Mouse (Mus musculus) kidney, embryonic 14.5 days (tissue): ENCODE measurements around the gene Fen1. TPM values are rescaled to one million over a fixed set of nuclear protein-coding genes. Genes with fewer than 3 reads are reported as not detected.

Experiments
- ATAC-seq: fragments of 200-750 bp; cut with Nextera tagmentation; 2 replicates; pipeline ENCODE4 v1.8.0; 2017; ENCODE audit warnings: moderate number of reproducible peaks, mild to moderate bottlenecking, moderate TSS enrichment, moderate library complexity; ENCODE audit not compliant: low FRiP score, low TSS enrichment
- H3K27ac ChIP-seq: fragments of 300-500 bp; sonication (generic); 2 replicates; pipeline ENCODE4 v1.5.1; 2014; ENCODE audit warnings: low read depth, mild to moderate bottlenecking, low read length, moderate library complexity, mixed read lengths
- H3K27me3 ChIP-seq: fragments of 300-500 bp; sonication (generic); 2 replicates; pipeline ENCODE4 v1.6.1; 2014; ENCODE audit warnings: mild to moderate bottlenecking, low read length; ENCODE audit not compliant: control insufficient read depth, insufficient read depth
- H3K36me3 ChIP-seq: fragments of 300-500 bp; sonication (generic); 2 replicates; pipeline ENCODE4 v1.6.1; 2014; ENCODE audit warnings: low read length, mixed read lengths; ENCODE audit not compliant: control insufficient read depth, insufficient read depth
- H3K4me1 ChIP-seq: fragments of 300-500 bp; sonication (generic); 2 replicates; pipeline ENCODE4 v1.6.1; 2014; ENCODE audit warnings: low read length, mixed read lengths; ENCODE audit not compliant: control insufficient read depth, insufficient read depth
- H3K4me2 ChIP-seq: fragments of 300-500 bp; sonication (generic); replicated peaks from 2 replicates; pipeline ENCODE4 v1.6.1; 2014; ENCODE audit warnings: low read depth, mild to moderate bottlenecking, low read length
- H3K4me3 ChIP-seq: fragments of 300-500 bp; sonication (generic); 2 replicates; pipeline ENCODE4 v1.5.1; 2014; ENCODE audit warnings: mild to moderate bottlenecking, low read length
- H3K9ac ChIP-seq: fragments of 300-500 bp; sonication (generic); 2 replicates; pipeline ENCODE4 v1.6.1; 2014; ENCODE audit warnings: low read depth, mild to moderate bottlenecking, low read length, moderate library complexity
- H3K9me3 ChIP-seq: fragments of 300-500 bp; sonication (generic); 2 replicates; pipeline ENCODE4 v1.6.1; 2016; ENCODE audit warnings: low read length; ENCODE audit not compliant: control insufficient read depth
- WGBS: fragments of 180-500 bp; shearing (Covaris S2); extraction: QIAGEN DNeasy Blood & Tissue Kit; methylation state at CpG from one replicate; pipeline ENCODE4 v1.1.7; 2014; 5-methylcytosine and 5-hydroxymethylcytosine counted together
- polyA plus RNA-seq: library from polyadenylated mRNA; unstranded; fragments of >200 nt; fragmentation: Nextera tagmentation; extraction: Ambion mirVana; gene quantifications from 2 replicates; pipeline ENCODE4 v1.2.1, GENCODE M21; 2014

The Fen1 gene
- polyA plus RNA-seq, 1 experiment from 2014 or later: 99.2 TPM

- Histone ChIP-seq H3K27ac (no peak overlapping the region), H3K4me1 (peaks cover 9% of the 10 kb centered on the region; the same call in 1 of the 2 replicates), H3K9ac (no peak overlapping the region), H3K9me3 (no peaks in the 10 kb centered on the region), H3K4me2 (no peak overlapping the region), H3K36me3 (no peaks in the 10 kb centered on the region), H3K27me3 (no peaks in the 10 kb centered on the region), H3K4me3 (no peak overlapping the region)
- WGBS: 75% methylated on average over 3 of the region's 3 CpGs
- ATAC-seq: no peak
Measured at GRCm38 (mm10) chr19:10238477-10238876, 34.5 kb upstream of the Fen1 start.

DNA sequence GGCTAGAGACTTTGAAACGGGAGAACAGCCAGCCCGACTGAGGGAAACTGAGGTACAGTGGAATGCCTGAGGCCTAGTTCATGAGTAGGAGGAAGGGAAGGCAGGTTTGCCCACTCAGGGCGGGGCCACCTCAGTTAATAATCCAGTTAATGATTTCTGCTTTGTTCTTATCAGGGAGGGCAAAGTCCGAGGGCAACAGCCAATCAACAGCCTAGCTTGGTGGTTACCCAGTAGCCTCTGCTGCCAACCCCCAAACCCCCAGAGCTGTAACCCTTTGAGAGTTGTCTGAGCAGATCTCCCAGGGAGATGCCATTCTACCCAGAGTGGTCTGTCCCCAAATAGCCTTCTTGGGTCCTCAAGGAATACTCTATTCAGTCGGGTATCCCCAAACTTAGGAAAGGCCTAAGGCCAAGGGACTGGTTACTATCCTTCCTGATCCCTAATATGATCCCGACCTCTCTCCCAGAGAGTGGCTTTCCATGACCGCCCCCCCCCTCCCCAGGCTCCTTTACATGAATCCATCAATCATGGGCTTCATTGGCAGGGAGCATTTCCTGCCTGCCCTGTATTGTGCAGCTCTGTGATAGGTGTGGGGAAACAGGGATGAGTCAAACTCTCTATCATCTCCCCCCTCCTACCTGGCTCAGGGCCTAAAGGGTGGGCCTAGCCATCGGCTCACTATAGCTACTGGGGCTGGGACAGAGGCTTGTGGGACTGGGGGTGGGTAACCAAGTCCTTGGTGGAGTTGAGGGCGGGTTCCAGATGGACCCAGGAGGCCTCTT lies 32.0 kb upstream of the Fen1 start:
- Histone ChIP-seq H3K4me1 (peaks cover 14% of the 10 kb centered on the region; the same call in 1 of the 2 replicates), H3K27ac (no peak overlapping the region)

DNA sequence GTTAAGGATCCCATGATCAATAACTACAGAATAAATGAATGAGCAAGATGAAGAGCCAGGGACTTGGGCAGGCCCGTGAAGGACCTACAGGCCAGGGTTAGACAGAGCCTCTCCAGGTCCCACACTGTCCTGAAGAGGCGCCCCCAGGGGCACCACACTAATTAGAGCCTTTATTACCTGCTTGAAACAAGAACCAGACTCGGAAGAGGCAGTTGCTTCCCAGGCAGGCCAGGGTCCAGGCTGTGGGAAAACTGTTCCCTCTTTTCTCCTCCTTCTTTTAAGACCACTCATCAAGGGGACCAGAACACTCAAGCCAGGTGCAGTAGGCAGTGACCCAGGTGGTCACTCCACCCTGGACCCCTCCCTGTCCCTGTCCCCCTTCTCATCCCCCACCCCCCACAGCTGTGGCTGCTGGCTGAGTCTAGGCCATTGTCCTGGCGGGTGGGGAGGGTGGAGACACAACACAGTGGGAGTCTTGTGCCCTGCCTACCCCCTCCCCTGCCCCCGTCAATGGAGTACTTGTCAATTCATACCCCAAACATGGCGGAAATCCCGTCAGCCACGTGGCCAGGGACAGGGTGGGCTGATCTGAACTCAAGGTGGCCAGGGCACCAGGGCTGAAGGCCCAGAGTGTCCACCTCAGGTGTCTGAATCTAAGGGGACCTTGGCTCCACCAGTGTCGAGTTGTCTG lies 28.5 kb upstream of the Fen1 start:
- Histone ChIP-seq H3K4me1 (peaks cover 15% of the 10 kb centered on the region; the same call in 1 of the 2 replicates), H3K4me3 (no peak overlapping the region), H3K9ac (no peak overlapping the region), H3K4me2 (no peak overlapping the region), H3K27ac (no peak overlapping the region), H3K9me3 (no peaks in the 10 kb centered on the region), H3K27me3 (no peaks in the 10 kb centered on the region), H3K36me3 (no peaks in the 10 kb centered on the region)
- no peak for ATAC-seq
- WGBS: 48% methylated on average over 9 of the region's 9 CpGs

More for the DNA sequence above, 32.0 kb upstream of the Fen1 start:
- Histone ChIP-seq H3K27me3 (no peaks in the 10 kb centered on the region), H3K4me2 (no peak overlapping the region), H3K9me3 (no peaks in the 10 kb centered on the region), H3K36me3 (no peaks in the 10 kb centered on the region), H3K4me3 (no peak overlapping the region), H3K9ac (no peak overlapping the region)
- no peak for ATAC-seq
- 81% methylated on average over 9 of the region's 9 CpGs for WGBS

DNA sequence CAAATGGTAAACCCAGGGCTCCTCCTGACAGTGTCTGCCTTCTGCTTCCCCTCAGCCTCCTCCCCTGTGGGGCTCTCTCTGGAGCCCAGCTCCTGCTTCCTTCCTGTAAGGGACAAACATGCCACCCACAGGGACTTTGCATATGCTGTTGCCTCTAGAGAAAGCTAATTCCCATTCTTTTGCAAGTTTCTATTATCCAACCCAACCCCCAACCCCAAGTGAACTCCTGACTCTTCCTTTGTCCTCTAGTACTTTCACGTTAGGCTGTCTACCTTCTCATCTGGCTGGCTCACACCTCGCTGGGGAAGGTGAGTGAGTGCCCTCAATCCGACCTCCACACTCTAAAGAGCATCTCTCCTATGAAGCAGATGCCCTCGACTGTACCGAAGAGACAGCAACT lies 27.9 kb upstream of the Fen1 start:
- Histone ChIP-seq H3K9me3 (no peaks in the 10 kb centered on the region), H3K27me3 (no peaks in the 10 kb centered on the region), H3K27ac (no peak overlapping the region), H3K4me3 (no peak overlapping the region), H3K4me2 (no peak overlapping the region), H3K9ac (no peak overlapping the region), H3K4me1 (peaks cover 19% of the 10 kb centered on the region; the same call in 1 of the 2 replicates), H3K36me3 (no peaks in the 10 kb centered on the region)
- WGBS: 41% methylated on average over 5 of the region's 5 CpGs
- ATAC-seq: no peak

GRCm38 (mm10) chr19:10231016-10231415 lies 27.0 kb upstream of the Fen1 start:
- H3K9me3 ChIP-seq: no peaks in the 10 kb centered on the region
- H3K4me3 ChIP-seq: no peak overlapping the region
- no peak overlapping the region; the same call in 1 of the 2 replicates for H3K9ac ChIP-seq
- peaks cover 19% of the 10 kb centered on the region; the same call in 1 of the 2 replicates for H3K4me1 ChIP-seq
- ATAC-seq: peak; percentile 20; the same call in 1 of the 2 replicates
- no peak overlapping the region for H3K4me2 ChIP-seq
- 11% methylated on average over 7 of the region's 7 CpGs for WGBS
- no peak overlapping the region for H3K27ac ChIP-seq
- no peaks in the 10 kb centered on the region for H3K27me3 ChIP-seq
- H3K36me3 ChIP-seq: no peaks in the 10 kb centered on the region

GRCm38 (mm10) chr19:10225767-10226166 lies 21.8 kb upstream of the Fen1 start:
- 88% methylated on average over 4 of the region's 4 CpGs for WGBS
- Histone ChIP-seq H3K4me3 (no peak overlapping the region), H3K9me3 (no peaks in the 10 kb centered on the region), H3K4me1 (peaks cover 37% of the 10 kb centered on the region), H3K4me2 (no peak overlapping the region), H3K9ac (no peak overlapping the region), H3K36me3 (no peaks in the 10 kb centered on the region), H3K27ac (no peak overlapping the region), H3K27me3 (no peaks in the 10 kb centered on the region)
- no peak for ATAC-seq

GRCm38 (mm10) chr19:10224637-10225453 lies 20.9 kb upstream of the Fen1 start:
- peak overlapping the region; percentile 6 for H3K27ac ChIP-seq
- ATAC-seq: peak; percentile 52
- WGBS: 34% methylated on average over 26 of the region's 26 CpGs
- peak overlapping the region; percentile 12 for H3K9ac ChIP-seq
- H3K36me3 ChIP-seq: no peaks in the 10 kb centered on the region
- H3K4me3 ChIP-seq: no peak overlapping the region
- peak overlapping the region; percentile 13 for H3K4me2 ChIP-seq
- H3K4me1 ChIP-seq: peaks cover 32% of the 10 kb centered on the region
- H3K9me3 ChIP-seq: no peaks in the 10 kb centered on the region
- no peaks in the 10 kb centered on the region for H3K27me3 ChIP-seq

- Histone ChIP-seq H3K36me3 (no peaks in the 10 kb centered on the region), H3K4me2 (no peak overlapping the region), H3K4me1 (peaks cover 32% of the 10 kb centered on the region), H3K9ac (no peak overlapping the region), H3K27me3 (no peaks in the 10 kb centered on the region), H3K9me3 (no peaks in the 10 kb centered on the region), H3K4me3 (no peak overlapping the region), H3K27ac (no peak overlapping the region)
- WGBS: 84% methylated on average over 4 of the region's 4 CpGs
- ATAC-seq: no peak
Measured at GRCm38 (mm10) chr19:10223561-10223960, 19.6 kb upstream of the Fen1 start.
